Mouse (Mus musculus): ENCODE data around the gene Rdh11.
"Not testable (repeated sequence)": the region's sequence is repeated elsewhere in the genome, so short reads cannot be mapped to it uniquely, and the experiment has no call there.

The Rdh11 gene

GRCm38 (mm10) chr12:79192193-79192592 lies at the start of gene Rdh11:
Rdh11 (minus strand) TSS chr12:79192293.
- DNase-seq, result no peak

GRCm38 (mm10) chr12:79235485-79236080 lies 43.5 kb upstream of the Rdh11 start:
- peak; percentile 11 for DNase-seq

GRCm38 (mm10) chr12:79217511-79217910 lies 25.4 kb upstream of the Rdh11 start:
- DNase-seq, result no peak

DNA sequence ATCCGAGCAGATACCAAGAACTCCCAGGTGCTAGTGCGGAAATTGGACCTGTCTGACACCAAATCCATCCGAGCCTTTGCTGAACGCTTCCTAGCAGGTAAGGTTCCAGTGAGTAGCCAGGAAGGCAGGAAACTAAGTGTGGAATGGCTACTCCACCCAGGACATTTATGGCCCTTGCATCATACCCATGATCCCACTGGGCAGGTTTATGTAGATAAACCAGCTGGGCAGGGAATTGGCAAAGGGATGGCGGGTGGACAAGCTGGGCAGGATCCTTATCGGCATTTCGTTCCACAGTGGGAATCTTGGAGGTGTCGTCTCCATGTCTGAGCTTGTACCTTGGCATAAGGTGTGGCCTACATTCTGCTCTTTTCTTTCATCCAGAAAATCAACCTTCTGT lies 19.4 kb upstream of the Rdh11 start:
- no peak for DNase-seq

DNA sequence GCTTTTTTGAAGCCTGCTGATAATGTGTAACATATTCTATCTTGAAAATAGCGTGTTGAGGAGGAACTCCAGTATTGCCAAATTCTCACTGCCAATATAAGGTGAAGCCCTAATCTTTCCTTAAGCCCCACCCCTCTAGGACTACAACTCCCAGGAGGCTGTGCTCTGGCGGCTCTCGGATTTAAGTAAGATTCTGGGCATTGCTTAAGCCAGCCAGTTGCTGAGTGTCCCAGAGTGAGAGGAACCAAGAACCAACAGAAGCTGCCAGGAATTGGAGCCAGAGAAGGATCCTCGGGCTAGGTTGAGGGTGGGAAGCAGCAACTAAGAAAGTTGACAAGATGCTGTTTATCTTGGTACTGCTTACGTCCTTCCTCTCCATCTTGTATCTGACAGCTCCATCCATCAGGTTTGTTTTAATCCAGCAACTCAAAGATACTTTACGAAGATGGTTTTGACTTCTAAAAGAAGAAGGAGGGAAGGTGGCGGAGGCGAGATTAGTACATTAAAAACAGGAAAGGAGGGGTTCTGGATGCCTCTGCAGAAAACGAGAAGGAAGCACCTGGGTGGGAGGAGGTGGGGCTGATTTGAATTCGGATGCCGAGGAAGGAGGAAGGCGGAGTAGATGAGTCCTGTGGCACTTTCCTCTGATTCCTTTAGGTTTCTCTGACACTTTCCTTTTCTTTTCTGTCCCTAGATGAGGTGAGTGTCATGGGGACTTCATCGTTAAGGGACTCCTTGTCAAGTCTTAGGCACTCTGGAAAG lies 16.8 kb upstream of the Rdh11 start, which contains the start of gene Rdh12:
Rdh12 (plus strand) TSS at position 212 of the 762 bp plus-strand sequence.
- DNase-seq, result peak; percentile 65

DNA sequence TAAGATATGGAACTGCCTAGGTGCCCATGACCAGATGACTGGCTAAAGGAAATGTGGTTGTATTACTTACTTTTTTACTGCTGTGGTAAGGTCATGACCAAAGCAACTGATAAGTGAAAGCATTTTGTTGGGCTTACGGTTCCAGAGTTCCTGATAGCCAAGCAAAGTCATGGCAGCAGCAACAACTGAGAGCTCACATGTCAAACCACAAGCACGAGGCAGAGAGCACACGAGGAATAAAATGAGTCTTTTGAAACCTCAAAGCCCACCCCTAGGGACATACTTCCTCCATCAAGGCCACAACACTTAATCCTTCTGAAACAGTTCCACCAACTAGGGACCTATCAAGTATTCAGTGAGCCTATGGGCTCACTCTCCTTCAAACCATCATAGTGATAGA lies 9.8 kb upstream of the Rdh11 start:
- DNase-seq, result no peak

GRCm38 (mm10) chr12:79197105-79197504 lies 5.0 kb upstream of the Rdh11 start:
- DNase-seq, result no peak

DNA sequence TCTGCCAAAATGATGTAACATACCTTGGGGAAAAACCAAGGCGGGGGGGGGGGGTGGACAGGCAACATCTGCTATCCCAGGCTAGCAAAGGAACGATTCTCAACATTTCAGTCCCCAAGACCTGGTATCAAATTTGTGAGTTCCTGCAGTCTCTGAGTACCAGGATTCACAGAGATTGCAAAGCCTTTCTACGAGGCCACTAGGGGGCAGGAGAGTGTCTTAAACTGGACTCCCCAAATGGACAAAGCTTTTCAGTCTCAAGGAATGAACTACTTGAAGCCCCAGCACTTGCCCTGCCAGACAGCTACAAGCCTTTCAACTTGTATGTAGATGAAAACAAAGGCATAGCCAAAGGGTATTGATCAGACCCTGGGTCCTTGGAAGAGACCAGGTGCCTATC lies 1.3 kb upstream of the Rdh11 start:
- peak; percentile 84 for DNase-seq

DNA sequence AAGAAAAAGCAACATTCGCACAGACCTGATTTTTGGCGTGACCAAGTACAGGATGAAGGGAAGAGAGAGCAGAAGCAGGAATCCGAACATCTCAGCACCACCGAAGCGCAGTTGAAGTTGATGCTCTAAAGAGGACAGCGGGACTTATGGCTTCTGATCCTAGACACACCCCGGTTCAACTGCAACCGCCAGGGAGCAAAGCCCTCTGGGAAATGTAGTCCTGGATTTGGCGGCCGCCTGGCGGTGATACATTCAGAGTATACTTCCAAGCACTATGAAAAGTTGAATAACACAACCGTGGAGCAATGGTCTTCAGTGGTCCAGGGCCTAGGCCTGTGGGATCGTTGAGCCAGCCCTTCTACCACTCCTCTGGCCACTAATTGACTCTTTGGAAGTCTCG lies 392 bp downstream of the Rdh11 start:
- DNase-seq, result peak; percentile 90

DNA sequence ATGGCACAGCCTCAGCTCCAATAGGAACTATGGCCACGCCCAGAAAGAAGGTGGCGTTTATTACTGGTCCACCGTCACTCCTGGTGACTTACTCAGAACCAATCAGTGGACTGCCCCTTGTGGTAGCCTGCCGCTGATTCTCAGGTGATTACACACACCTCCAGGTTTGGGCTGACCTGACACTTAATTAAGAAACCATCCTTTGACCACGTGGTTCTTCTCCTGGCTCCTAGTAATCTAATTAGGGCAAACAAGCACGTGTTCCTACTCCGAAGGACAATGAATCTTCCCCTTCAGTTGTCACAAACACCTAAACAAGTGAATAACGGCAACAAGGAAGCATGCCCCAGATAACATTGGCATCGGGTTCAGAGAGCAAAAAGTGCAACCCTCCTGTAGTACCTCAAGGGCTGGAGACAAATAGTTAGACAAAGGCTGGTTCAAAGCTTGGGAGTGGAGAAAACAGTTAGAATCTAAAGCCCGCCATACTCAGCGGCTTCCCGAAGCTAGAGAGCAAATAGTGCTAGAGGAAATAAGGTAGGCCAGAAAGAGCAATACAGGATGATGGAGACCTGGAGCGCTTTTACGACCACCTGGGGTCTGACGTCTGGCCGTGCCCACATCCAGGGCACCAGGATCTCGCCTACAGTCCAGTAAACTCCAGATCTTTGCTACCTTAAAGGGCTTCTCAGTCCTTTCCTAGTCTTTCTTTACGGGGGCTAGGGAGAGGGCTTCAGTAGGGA lies 991 bp downstream of the Rdh11 start:
- DNase-seq, result peak; percentile 86

DNA sequence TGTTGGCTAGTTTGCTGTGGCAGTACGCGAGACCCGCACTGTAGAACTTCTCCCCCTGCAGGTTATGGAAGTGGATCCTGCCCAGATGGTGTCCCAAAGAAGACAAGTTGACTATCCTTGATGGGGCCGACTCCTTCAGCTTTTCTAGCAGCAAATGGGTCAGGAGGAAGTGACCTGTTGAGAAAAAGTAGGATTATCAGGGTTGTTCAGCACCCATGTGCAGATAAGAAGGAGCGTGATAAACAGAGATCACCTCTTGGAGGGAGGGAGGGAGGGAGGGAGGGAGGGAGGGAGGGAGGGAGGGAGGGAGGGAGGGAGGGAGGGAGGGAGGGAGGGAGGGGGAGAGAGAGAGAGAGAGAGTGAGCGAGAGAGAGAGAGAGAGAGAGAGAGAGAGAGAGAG lies 6.9 kb downstream of the Rdh11 start:
- DNase-seq, result not testable (repeated sequence)

- no peak for DNase-seq
Measured at GRCm38 (mm10) chr12:79175998-79176397, 16.1 kb downstream of the Rdh11 start.

- DNase-seq, result no peak
Measured at GRCm38 (mm10) chr12:79173721-79174120, 18.4 kb downstream of the Rdh11 start.

GRCm38 (mm10) chr12:79172019-79172941 lies 19.8 kb downstream of the Rdh11 start, which contains the start of gene Vti1b:
Vti1b (minus strand) TSS chr12:79172667.
- DNase-seq, result peak; percentile 93

DNA sequence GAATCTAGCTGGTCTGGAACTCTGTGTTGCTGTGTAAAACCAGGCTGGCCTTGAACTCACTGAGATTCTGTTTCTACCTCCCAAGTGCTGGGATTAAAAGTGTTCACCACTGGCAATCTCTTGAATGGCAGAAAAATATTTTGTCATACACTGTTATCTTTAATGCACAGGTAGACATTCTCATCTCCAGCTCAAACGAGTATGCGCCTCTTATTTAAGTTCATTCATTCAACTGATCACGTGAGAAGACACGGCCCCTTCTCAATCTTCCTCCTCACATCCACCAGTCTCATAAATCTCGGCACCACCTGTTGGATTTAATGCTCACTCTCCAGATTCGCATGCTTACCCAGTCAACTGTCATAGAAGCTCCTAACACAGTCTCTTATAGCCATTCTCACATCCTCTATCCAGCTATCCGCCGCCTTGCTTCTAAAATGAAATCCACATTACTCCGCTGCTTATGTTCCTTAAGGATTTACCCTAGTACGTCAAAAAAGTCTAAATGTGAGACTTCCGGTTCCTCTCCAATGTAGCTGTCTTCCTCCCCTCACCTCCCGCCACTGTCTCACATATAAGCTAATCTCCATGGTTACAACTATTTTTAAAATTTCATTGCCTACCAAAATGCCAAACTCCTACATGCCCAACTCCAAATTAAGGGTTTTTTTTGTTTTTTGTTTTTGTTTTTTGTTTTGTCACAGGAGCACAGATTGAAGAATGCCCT lies 20.7 kb downstream of the Rdh11 start:
- no peak for DNase-seq

- DNase-seq, result no peak
Measured at GRCm38 (mm10) chr12:79170421-79170820, 21.7 kb downstream of the Rdh11 start.

GRCm38 (mm10) chr12:79169173-79169572 lies 22.9 kb downstream of the Rdh11 start:
- peak; percentile 3 for DNase-seq

- DNase-seq, result no peak
Measured at GRCm38 (mm10) chr12:79162876-79163275, 29.2 kb downstream of the Rdh11 start.

DNA sequence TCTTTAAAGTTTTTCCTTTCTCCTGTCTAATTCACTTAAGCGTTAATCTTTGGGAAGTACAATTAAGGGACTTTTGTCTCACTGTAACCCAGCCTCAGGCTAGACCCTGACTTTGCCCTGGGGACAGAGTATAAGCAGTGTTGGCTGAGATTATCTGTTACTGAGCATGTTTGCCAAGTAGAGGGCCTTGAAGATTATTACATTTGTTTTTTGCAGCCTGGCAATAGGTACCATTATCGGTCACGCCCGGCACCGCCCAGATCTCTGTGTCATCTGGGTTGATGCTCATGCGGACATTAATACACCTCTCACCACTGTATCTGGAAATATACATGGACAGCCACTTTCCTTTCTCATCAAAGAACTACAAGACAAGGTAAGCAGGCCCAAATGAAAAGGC lies 42.4 kb downstream of the Rdh11 start:
- no peak for DNase-seq

- DNase-seq, result no peak
Measured at GRCm38 (mm10) chr12:79141384-79141783, 50.7 kb downstream of the Rdh11 start.

GRCm38 (mm10) chr12:79140811-79141210 lies 51.3 kb downstream of the Rdh11 start:
- no peak for DNase-seq

DNA sequence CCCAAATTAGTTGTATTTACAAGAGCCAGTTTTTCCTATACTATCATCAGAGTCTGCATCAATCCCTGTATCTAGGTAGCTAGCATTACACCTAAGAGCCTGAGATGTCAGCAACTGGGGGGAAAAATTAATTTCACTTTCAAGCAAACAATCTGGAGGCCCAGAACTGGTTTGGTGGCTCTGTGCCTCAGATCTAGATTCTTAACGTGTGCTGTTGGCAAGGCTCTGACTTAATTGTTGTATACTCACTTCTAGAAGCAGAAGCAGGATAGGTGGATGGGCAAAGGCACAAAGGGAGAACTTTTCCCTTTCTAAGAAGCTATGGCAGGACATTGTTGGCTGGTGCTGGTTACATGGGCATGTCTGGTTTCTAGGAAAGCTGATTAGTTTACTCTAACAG lies 52.7 kb downstream of the Rdh11 start:
- no peak for DNase-seq

Measured in retina, postnatal 1 day (tissue).